Mouse (Mus musculus): ENCODE data around the gene Tns1.

DNA sequence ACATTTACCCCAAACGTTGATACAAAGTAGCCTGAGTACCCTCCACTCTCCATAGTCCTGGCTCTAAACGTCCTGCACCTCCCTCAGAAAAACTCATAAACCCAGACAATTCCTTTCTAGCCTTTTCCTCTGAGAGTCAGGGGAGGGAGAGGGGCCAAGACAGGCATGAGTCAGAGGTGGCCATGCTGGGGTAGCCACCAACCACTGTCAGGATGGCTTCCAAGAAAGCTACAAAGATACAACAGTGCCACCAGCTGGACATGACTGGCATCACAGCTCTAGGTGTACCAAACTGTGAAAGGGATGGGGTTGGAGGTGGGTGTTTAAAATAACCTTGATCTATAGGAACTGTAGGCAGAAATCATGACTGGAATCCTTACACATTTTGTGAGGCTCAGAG, 128.0 kb downstream of the Tns1 start:
- peak; percentile 65 to 87 for TF ChIP-seq CTCF (conservative IDR thresholded peaks at IDR 0.05 in 1 of 2, IDR thresholded peaks at IDR 0.05 in 1 of 2; ENCODE audit: low read depth in 2 of 2, low read length in 2 of 2)
- no peak for TF ChIP-seq NRF1 (IDR thresholded peaks at IDR 0.05; ENCODE audit: low read depth, low read length)
- no peak for TF ChIP-seq IRF4 (IDR thresholded peaks at IDR 0.05; ENCODE audit: low read depth, low read length)
- TF ChIP-seq NELFE (IDR thresholded peaks at IDR 0.05; ENCODE audit: low read depth, low read length): no peak
- no peak for TF ChIP-seq POLR2A (IDR thresholded peaks at IDR 0.05; ENCODE audit: low read depth, low read length)
- no peak for TF ChIP-seq POLR2AphosphoS2 (IDR thresholded peaks at IDR 0.05; ENCODE audit: low read depth, low read length)

All from CH12.LX (cell line).